Comparison of ENCODE assay signal across 8 mouse cellular contexts in the genomic region with DNA sequence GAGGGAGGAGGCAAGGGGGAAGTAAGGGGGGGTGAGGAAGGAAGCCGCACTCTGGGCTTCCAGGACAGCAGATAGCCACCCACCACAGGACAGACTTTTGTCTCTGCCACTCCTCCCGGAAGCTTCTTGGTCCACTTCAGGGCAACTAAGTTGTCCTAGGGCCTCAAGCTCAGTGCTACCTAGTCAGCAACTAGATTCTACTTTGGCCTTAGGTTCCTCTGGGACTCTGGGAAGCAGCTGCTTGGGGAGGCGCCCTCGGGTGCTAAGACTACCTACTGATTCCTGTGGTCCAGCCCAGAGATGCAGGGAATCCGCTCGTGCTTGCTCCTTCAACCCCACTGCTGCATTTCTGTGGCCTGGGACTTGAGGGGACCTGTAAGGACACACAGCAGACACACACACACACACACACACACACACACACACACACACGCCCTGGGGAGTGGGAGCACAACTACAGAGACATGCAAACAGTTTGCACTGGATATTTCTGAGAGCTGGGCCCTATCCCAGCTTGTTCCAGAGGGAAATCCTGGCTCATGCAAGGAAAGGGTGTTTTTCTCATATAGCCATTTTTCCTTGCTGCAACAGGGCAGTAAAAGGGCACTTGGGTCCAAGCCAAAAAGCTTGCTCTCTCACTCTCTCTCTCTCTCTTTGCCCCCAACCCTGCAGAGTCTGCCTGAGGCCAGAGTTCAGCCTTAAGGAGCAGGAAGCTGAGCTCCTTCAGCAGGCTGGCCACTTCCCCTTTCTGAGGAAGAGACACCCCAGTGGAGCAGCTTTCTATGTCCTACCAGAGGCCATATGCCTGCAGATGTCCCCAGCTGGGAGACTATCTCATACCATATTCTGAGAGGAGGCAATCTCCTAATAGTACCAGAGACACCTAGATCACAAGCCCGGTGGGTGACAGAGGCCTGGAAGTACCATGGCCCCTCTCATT. TPM values are rescaled to one million over a fixed set of nuclear protein-coding genes. Genes with fewer than 3 reads are reported as not detected.
DNase-seq lines count a peak whose midpoint lies in the region; ATAC-seq lines count a peak whose summit lies in the region.

No protein-coding gene starts in this region.

- peak overlapping the region; percentile 58 for H3K4me2 ChIP-seq in heart, embryonic 12.5 days
- H3K4me2 ChIP-seq in forebrain, embryonic 16.5 days (ENCODE audit: low read length), result peak overlapping the region; percentile 53
- peak overlapping the region; percentile 8; the same call in 1 of the 2 replicates for H3K4me2 ChIP-seq in kidney, embryonic 14.5 days (replicated peaks; ENCODE audit: low read depth, low read length)
- peak overlapping the region; percentile 30 for H3K4me2 ChIP-seq in stomach, embryonic 14.5 days (replicated peaks; ENCODE audit: low read depth, low read length)

- intact Hi-C loops in heart, postnatal 25 days (cut with DNase I), result no loop called here

- no peaks in the 10 kb centered on the region for H3K27me3 ChIP-seq in heart, embryonic 12.5 days (replicated peaks)
- H3K27me3 ChIP-seq in forebrain, embryonic 16.5 days (replicated peaks; ENCODE audit: control insufficient read depth, insufficient read depth, low read length), result no peaks in the 10 kb centered on the region
- H3K27me3 ChIP-seq in kidney, embryonic 14.5 days (ENCODE audit: control insufficient read depth, insufficient read depth, low read length), result no peaks in the 10 kb centered on the region
- no peaks in the 10 kb centered on the region for H3K27me3 ChIP-seq in stomach, embryonic 14.5 days (ENCODE audit: control insufficient read depth, insufficient read depth, low read length)

- WGBS in heart, embryonic 12.5 days, result 29% methylated on average over 8 of the region's 8 CpGs
- 50% methylated on average over 8 of the region's 8 CpGs for WGBS in forebrain, embryonic 16.5 days
- 50% methylated on average over 8 of the region's 8 CpGs for WGBS in kidney, embryonic 14.5 days
- WGBS in stomach, embryonic 14.5 days, result 47% methylated on average over 8 of the region's 8 CpGs

- peak; percentile 5; the same call in 1 of the 2 replicates for ATAC-seq in heart, embryonic 12.5 days (ENCODE audit: insufficient number of reproducible peaks, low FRiP score)
- ATAC-seq in forebrain, embryonic 16.5 days, result peak; percentile 11
- peak; percentile 17 for ATAC-seq in kidney, embryonic 14.5 days (ENCODE audit: low FRiP score, low TSS enrichment)
- 0 out of 2 replicates have a peak, but pooled peaks have one; percentile 0 for ATAC-seq in stomach, embryonic 14.5 days (ENCODE audit: insufficient number of reproducible peaks, insufficient read depth, low FRiP score, low read depth)
- no peak for ATAC-seq in erythroblast, adult 5-6 weeks (replicated peaks; ENCODE audit: low FRiP score, poor library complexity, severe bottlenecking)

- peak overlapping the region; percentile 99 for H3K27ac ChIP-seq in heart, embryonic 12.5 days (ENCODE audit: poor library complexity, severe bottlenecking)
- H3K27ac ChIP-seq in forebrain, embryonic 16.5 days (ENCODE audit: low read length), result peak overlapping the region; percentile 98
- peak overlapping the region; percentile 98 for H3K27ac ChIP-seq in kidney, embryonic 14.5 days (ENCODE audit: low read depth, low read length)
- peak overlapping the region; percentile 99 for H3K27ac ChIP-seq in stomach, embryonic 14.5 days (ENCODE audit: low read length)

- DNase-seq in heart, postnatal 25 days (ENCODE audit: low spot score), result no peak
- DNase-seq in NIH3T3 (ENCODE audit: low read depth), result peak; percentile 80
- DNase-seq in lung, postnatal 14 days, result peak; percentile 55

- peak overlapping the region; percentile 67 for H3K9ac ChIP-seq in heart, embryonic 12.5 days
- H3K9ac ChIP-seq in forebrain, embryonic 16.5 days (replicated peaks; ENCODE audit: low read depth, low read length), result peak overlapping the region; percentile 66
- peak overlapping the region; percentile 59; the same call in 1 of the 2 replicates for H3K9ac ChIP-seq in kidney, embryonic 14.5 days (ENCODE audit: low read depth, low read length)
- H3K9ac ChIP-seq in stomach, embryonic 14.5 days (replicated peaks; ENCODE audit: low read depth, low read length), result peak overlapping the region; percentile 10; the same call in 1 of the 2 replicates

- 0 out of 2 replicates have a peak overlapping the region, but pooled peaks have one; percentile 5 for H3K4me3 ChIP-seq in heart, embryonic 12.5 days
- no peak overlapping the region; the same call in 1 of the 2 replicates for H3K4me3 ChIP-seq in forebrain, embryonic 16.5 days (replicated peaks; ENCODE audit: low read length)
- no peak overlapping the region for H3K4me3 ChIP-seq in kidney, embryonic 14.5 days (ENCODE audit: low read length)
- no peak overlapping the region for H3K4me3 ChIP-seq in stomach, embryonic 14.5 days (ENCODE audit: low read depth, low read length)

- peaks cover 64% of the 10 kb centered on the region for H3K4me1 ChIP-seq in heart, embryonic 12.5 days (replicated peaks)
- H3K4me1 ChIP-seq in forebrain, embryonic 16.5 days (replicated peaks; ENCODE audit: control insufficient read depth, insufficient read depth, low read length), result peaks cover 34% of the 10 kb centered on the region
- peaks cover 62% of the 10 kb centered on the region for H3K4me1 ChIP-seq in kidney, embryonic 14.5 days (ENCODE audit: control insufficient read depth, insufficient read depth, low read length)
- H3K4me1 ChIP-seq in stomach, embryonic 14.5 days (ENCODE audit: control insufficient read depth, insufficient read depth, low read length), result peaks cover 39% of the 10 kb centered on the region

- H3K36me3 ChIP-seq in heart, embryonic 12.5 days, result no peaks in the 10 kb centered on the region
- no peaks in the 10 kb centered on the region for H3K36me3 ChIP-seq in forebrain, embryonic 16.5 days (ENCODE audit: control insufficient read depth, insufficient read depth)
- H3K36me3 ChIP-seq in kidney, embryonic 14.5 days (ENCODE audit: control insufficient read depth, insufficient read depth, low read length), result no peaks in the 10 kb centered on the region
- H3K36me3 ChIP-seq in stomach, embryonic 14.5 days (ENCODE audit: control insufficient read depth, insufficient read depth, low read length), result no peaks in the 10 kb centered on the region

- no peaks in the 10 kb centered on the region for H3K9me3 ChIP-seq in heart, embryonic 12.5 days (replicated peaks)
- H3K9me3 ChIP-seq in forebrain, embryonic 16.5 days (ENCODE audit: control insufficient read depth, low read length), result no peaks in the 10 kb centered on the region
- H3K9me3 ChIP-seq in kidney, embryonic 14.5 days (ENCODE audit: control insufficient read depth, low read length), result no peaks in the 10 kb centered on the region
- no peaks in the 10 kb centered on the region for H3K9me3 ChIP-seq in stomach, embryonic 14.5 days (ENCODE audit: control insufficient read depth, low read depth, low read length)

RNA-seq across cellular contexts. Expression of gene Ski, which starts 12.2 kb away (rescaled TPM):
- polyA plus RNA-seq in heart, embryonic 12.5 days (2016; fragmentation: Nextera tagmentation; extraction: Ambion mirVana), result 11.9 and 14.0 TPM in 2 replicates
- total RNA-seq in heart, postnatal 25 days (2021), result 10 to 100 TPM; 55.0 to 63.9 TPM
- polyA plus RNA-seq in forebrain, embryonic 16.5 days (2015; fragmentation: Nextera tagmentation; extraction: Ambion mirVana), result 15.8 and 16.0 TPM in 2 replicates
- 24.0 and 24.5 TPM in 2 replicates for polyA plus RNA-seq in kidney, embryonic 14.5 days (2014; fragmentation: Nextera tagmentation; extraction: Ambion mirVana)
- polyA plus RNA-seq in stomach, embryonic 14.5 days (2014; fragmentation: Nextera tagmentation; extraction: Ambion mirVana), result 29.6 and 32.0 TPM in 2 replicates
- 8.8 and 10.8 TPM in 2 replicates for total RNA-seq in erythroblast, adult 5-6 weeks (2015; ENCODE audit: low replicate concordance)
- 2.8 and 3.4 TPM in 2 replicates for total RNA-seq in erythroblast, adult 5-6 weeks (2017; ENCODE audit: low replicate concordance)

RNA-seq across cellular contexts. Expression of gene Faap20, which starts 15.0 kb away (rescaled TPM):
- polyA plus RNA-seq in heart, embryonic 12.5 days (2016; fragmentation: Nextera tagmentation; extraction: Ambion mirVana), result 61.0 and 65.1 TPM in 2 replicates
- total RNA-seq in heart, postnatal 25 days (2021), result 10 to 100 TPM; 13.5 to 15.5 TPM
- polyA plus RNA-seq in forebrain, embryonic 16.5 days (2015; fragmentation: Nextera tagmentation; extraction: Ambion mirVana), result 79.4 and 84.0 TPM in 2 replicates
- 63.4 and 73.8 TPM in 2 replicates for polyA plus RNA-seq in kidney, embryonic 14.5 days (2014; fragmentation: Nextera tagmentation; extraction: Ambion mirVana)
- polyA plus RNA-seq in stomach, embryonic 14.5 days (2014; fragmentation: Nextera tagmentation; extraction: Ambion mirVana), result 63.2 and 65.0 TPM in 2 replicates
- total RNA-seq in erythroblast, adult 5-6 weeks (2015; ENCODE audit: low replicate concordance), result 5.4 and 8.1 TPM in 2 replicates
- 2.9 and 3.5 TPM in 2 replicates for total RNA-seq in erythroblast, adult 5-6 weeks (2017; ENCODE audit: low replicate concordance)

Comparison
In these comparisons a context has a peak if more than half of its experiments do, and no peak if none do; other contexts are left out.
1. H3K4me2 ChIP-seq: peak in every context shown above with its lines; median percentile 58 in heart, embryonic 12.5 days; 53 in forebrain, embryonic 16.5 days; 30 in stomach, embryonic 14.5 days; 8 in kidney, embryonic 14.5 days.
2. H3K9ac ChIP-seq: peak in every context shown above with its lines; median percentile 67 in heart, embryonic 12.5 days; 66 in forebrain, embryonic 16.5 days; 59 in kidney, embryonic 14.5 days; 10 in stomach, embryonic 14.5 days.